ENCODE assay signal across 10 mouse cellular contexts in the genomic region with DNA sequence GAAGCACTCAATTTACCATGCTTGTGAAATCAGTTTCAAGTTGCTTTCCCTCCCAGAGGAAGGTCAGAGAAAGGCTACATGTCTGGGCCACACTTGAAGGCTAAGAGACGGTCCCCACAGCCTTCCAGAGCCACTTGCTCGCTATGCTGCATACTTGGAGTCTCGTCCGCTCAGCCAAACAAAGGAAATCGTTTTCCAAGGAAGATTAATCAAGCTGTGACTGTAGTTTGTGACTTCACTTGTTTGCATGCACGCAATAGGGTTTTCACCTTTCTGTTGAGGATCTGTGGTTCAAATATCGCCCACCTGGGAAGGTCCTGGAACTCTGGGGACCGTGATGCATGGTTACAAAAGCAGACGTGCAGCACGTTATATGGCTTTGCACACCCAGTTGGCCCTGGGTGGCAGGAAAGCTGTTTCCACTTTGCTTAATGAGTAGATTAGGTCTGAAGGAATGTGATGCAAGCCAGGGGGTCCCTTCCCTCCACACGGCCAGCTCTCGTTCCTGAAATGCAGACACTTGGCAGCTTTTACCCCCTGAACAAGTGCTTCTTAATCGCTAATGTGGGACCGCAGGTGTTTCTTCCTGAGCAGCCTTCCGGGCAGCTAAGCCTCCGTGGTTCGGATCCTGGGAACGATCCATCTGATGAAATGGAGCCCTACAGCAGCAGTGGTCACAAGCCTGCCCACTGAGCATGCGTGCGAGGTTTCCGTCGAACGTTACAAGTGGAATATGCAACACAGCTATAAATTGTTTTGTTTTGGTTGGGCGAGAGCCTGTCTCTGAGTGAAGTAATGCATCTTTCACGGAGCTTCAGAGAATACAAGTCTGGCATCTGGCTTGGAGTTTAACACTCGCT.
DNase-seq lines count a peak whose midpoint lies in the region; ATAC-seq lines count a peak whose summit lies in the region.
"Had no signal": no experiment of that assay in that cellular context is flagged by ENCODE, and none has a peak within 500 bp of the region (broad histone marks: within the 10 kb centered on the region; RNA-seq: fewer than 3 reads in every experiment).

No protein-coding gene starts in this region.

- DNase-seq in kidney, postnatal 14 days = peak; percentile 8
- DNase-seq in kidney, postnatal 25 days = no peak
- DNase-seq in limb, embryonic 10.5 days (ENCODE audit: low spot score) = peak; percentile 59
- DNase-seq in right cerebral cortex, adult 2 months (ENCODE audit: low spot score in 2 of 2) = no peak
- no peak for DNase-seq in Muller cell, postnatal 12 days (ENCODE audit: inconsistent ontology term)
- no peak for DNase-seq in ovary, postnatal 10 days (ENCODE audit: low spot score)
- DNase-seq: adrenal gland, adult 2 months had no signal

- no peaks in the 10 kb centered on the region for H3K27me3 ChIP-seq in embryonic facial prominence, embryonic 12.5 days
- no peaks in the 10 kb centered on the region for H3K27me3 ChIP-seq in limb, embryonic 10.5 days (ENCODE audit: low read depth, poor library complexity, severe bottlenecking)
- H3K27me3 ChIP-seq in neural tube, embryonic 15.5 days (replicated peaks) = no peaks in the 10 kb centered on the region
- H3K27me3 ChIP-seq: midbrain, embryonic 13.5 days had no signal

- peak overlapping the region; percentile 70 for H3K27ac ChIP-seq in embryonic facial prominence, embryonic 12.5 days
- H3K27ac ChIP-seq in limb, embryonic 10.5 days = peak overlapping the region; percentile 87
- H3K27ac ChIP-seq in neural tube, embryonic 15.5 days (replicated peaks) = no peak overlapping the region
- H3K27ac ChIP-seq: midbrain, embryonic 13.5 days had no signal

- ATAC-seq in embryonic facial prominence, embryonic 12.5 days (ENCODE audit: insufficient number of reproducible peaks, insufficient read depth, low FRiP score, low TSS enrichment) = peak; percentile 71
- no peak for ATAC-seq in neural tube, embryonic 15.5 days (ENCODE audit: low FRiP score)
- ATAC-seq: midbrain, embryonic 13.5 days had no signal

- H3K4me1 ChIP-seq in embryonic facial prominence, embryonic 12.5 days = peaks cover 18% of the 10 kb centered on the region
- H3K4me1 ChIP-seq in limb, embryonic 10.5 days = peaks cover 21% of the 10 kb centered on the region
- H3K4me1 ChIP-seq in neural tube, embryonic 15.5 days = 0 out of 2 replicates have a peak, but pooled peaks cover 11% of the 10 kb centered on the region
- H3K4me1 ChIP-seq: midbrain, embryonic 13.5 days had no signal

- H3K4me2 ChIP-seq in embryonic facial prominence, embryonic 12.5 days (replicated peaks) = peak overlapping the region; percentile 33
- peak overlapping the region; percentile 2; the same call in 1 of the 2 replicates for H3K4me2 ChIP-seq in neural tube, embryonic 15.5 days
- H3K4me2 ChIP-seq: midbrain, embryonic 13.5 days had no signal

- no peak overlapping the region for H3K4me3 ChIP-seq in embryonic facial prominence, embryonic 12.5 days
- 0 out of 2 replicates have a peak overlapping the region, but pooled peaks have one; percentile 15 for H3K4me3 ChIP-seq in limb, embryonic 10.5 days
- no peak overlapping the region for H3K4me3 ChIP-seq in neural tube, embryonic 15.5 days (replicated peaks)
- H3K4me3 ChIP-seq: midbrain, embryonic 13.5 days had no signal

- H3K9ac ChIP-seq in embryonic facial prominence, embryonic 12.5 days = no peak overlapping the region
- H3K9ac ChIP-seq in neural tube, embryonic 15.5 days (replicated peaks) = no peak overlapping the region
- H3K9ac ChIP-seq: midbrain, embryonic 13.5 days had no signal

- H3K9me3 ChIP-seq in embryonic facial prominence, embryonic 12.5 days = no peaks in the 10 kb centered on the region
- no peaks in the 10 kb centered on the region for H3K9me3 ChIP-seq in limb, embryonic 10.5 days (replicated peaks)
- H3K9me3 ChIP-seq in neural tube, embryonic 15.5 days (replicated peaks) = 0 out of 2 replicates have a peak, but pooled peaks cover 2% of the 10 kb centered on the region
- H3K9me3 ChIP-seq: midbrain, embryonic 13.5 days had no signal

- H3K36me3 ChIP-seq in embryonic facial prominence, embryonic 12.5 days = no peaks in the 10 kb centered on the region
- H3K36me3 ChIP-seq in limb, embryonic 10.5 days = no peaks in the 10 kb centered on the region
- no peaks in the 10 kb centered on the region for H3K36me3 ChIP-seq in neural tube, embryonic 15.5 days
- H3K36me3 ChIP-seq: midbrain, embryonic 13.5 days had no signal

- WGBS in embryonic facial prominence, embryonic 12.5 days = 31% methylated on average over 26 of the region's 26 CpGs
- 48% methylated on average over 26 of the region's 26 CpGs for whole genome bisulfite sequencing in limb, embryonic 10.5 days
- 55% methylated on average over 26 of the region's 26 CpGs for WGBS in neural tube, embryonic 15.5 days

Comparison
In these comparisons a context has a peak if more than half of its experiments do, and no peak if none do; other contexts are left out.
1. DNase-seq: peak in kidney, postnatal 14 days (single experiment) and limb, embryonic 10.5 days (single experiment); none in kidney, postnatal 25 days (0 of 2), right cerebral cortex, adult 2 months (0 of 2), Muller cell, postnatal 12 days (single experiment) and ovary, postnatal 10 days (single experiment).